Mouse (Mus musculus) liver, postnatal 0 days (tissue): ENCODE results near the gene Hist1h2bj.
A peak's percentile ranks its signal among the peaks of the same experiment; 100 is the strongest.

Experiments
- CTCF ChIP-seq: sonication (generic); IDR thresholded peaks from 2 replicates; pipeline ENCODE4 v1.5.1; 2016; ENCODE audit warnings: antibody characterized with exemption, low read depth
- EP300 ChIP-seq: IDR thresholded peaks from 2 replicates; pipeline ENCODE4 v1.6.1; 2016; ENCODE audit warnings: antibody characterized with exemption, low read depth, mild to moderate bottlenecking

DNA sequence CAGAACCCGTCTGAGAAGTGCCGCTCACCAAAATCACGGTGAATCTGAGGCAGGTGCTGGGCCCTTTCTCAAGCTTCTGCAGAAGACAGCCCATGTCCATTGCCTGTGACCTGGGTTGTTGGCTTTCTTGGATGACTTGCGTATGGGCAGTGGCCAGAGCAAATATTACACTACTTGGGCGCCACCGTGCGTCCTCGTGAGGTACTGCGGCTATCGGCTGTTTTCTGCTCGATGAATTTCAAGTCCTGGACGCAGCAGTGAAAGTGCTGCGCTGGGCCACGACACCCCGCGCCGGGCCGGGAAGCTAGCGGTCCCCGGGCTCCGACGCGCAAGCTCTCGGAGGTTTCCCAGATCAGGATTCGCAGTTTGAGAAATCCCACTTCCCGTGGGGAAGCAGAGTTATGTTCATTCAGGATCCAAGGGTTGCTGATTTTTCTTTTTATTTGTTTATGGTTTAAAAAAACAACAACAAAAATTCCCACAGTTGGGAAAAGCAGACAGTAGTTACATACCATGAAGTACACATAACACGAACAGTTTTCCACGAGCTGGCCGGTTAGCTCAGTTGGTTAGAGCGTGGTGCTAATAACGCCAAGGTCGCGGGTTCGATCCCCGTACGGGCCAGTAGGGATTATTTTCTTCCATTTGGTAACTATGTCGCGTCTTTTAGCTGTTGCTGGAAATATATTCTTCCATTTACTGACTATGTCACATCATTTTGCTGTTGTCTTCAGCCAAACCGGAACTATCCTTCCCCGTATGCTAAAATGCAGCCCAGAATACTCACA lies 14.1 kb upstream of the Hist1h2bj start:
- TF ChIP-seq EP300 (no peak), CTCF (peak; percentile 99)
